Mouse (Mus musculus) 3134 (cell line): ENCODE measurements around the gene Slc35b1.

Experiments
- DNase-seq: peaks from one replicate; pipeline ENCODE4 v3.0.0-alpha.2; 2011; ENCODE audit warnings: low spot score; ENCODE audit not compliant: insufficient read length; ENCODE audit errors: extremely low read depth

The Slc35b1 gene

DNA sequence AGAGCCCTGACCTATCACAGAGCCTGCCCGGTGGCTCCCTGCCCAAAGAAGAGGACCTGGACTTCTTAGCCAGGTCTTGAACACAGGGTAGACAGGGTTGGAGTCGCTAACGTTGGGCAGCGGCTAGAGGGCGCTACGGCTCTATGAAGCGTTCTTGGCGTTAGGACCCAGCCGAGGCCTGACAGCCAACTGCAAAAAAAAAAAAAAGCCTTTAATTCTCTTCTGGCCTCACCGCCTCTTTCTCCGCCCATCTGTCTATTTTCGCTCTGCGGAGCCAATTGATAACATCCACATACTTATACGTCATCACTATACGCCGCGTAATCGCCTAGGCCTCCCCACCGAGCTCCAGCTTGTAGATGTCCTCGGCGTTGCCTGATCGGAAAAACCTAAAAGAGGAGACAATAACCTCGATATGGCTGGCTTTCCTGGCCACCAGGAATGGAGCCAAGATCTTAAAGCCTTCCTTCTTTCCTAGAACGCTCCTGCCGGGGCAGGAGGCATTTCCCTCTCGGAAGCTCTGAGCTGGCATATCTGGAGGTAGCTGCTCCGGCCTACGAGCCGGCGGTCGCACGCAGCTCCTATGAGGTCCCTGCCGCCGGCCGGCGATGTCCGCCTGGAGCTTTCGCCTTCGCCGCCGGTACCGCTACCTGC is at the start of gene Slc35b1:
TSS of gene Slc35b1 (plus strand) at position 374 of the 654 bp plus-strand sequence.
- peak; percentile 93 for DNase-seq

DNA sequence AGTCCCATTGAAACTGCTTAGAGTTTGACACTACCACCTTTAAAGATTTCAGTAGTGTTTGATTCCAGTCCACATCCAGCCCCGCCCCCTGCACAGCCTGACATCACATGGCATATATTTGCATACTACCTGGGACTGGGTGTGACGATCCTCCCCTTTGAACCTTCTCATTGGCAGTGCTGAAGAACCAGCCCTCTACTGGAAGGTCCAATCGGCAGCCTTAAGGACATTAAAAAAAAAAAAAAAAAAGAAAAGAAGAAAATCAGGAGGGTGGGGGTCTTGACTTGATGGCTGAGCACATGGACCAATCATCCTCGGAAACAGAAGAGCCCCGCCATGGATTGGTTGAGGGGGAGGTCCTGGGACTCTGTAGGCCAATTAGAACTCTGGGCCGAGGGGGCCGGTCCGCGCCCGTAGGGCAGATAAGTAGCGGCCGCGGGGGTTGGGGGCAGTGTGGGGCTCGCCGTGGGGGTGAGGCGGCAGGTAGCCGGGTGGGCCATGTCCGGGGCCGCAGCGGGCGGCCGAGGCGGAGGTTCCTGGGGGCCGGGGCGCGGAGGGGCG is 47.8 kb upstream of the Slc35b1 start, which contains the start of gene Fam117a:
TSS of gene Fam117a (plus strand) at position 451 of the 561 bp plus-strand sequence.
- no peak for DNase-seq

- no peak for DNase-seq
These were observed 47.2 kb upstream of the Slc35b1 start for GRCm38 (mm10) chr11:95337129-95337813.

GRCm38 (mm10) chr11:95337846-95338342 is 46.6 kb upstream of the Slc35b1 start:
- no peak for DNase-seq

GRCm38 (mm10) chr11:95339471-95340021 is 44.9 kb upstream of the Slc35b1 start:
- DNase-seq: no peak

- DNase-seq: no peak
These were observed 44.2 kb upstream of the Slc35b1 start for GRCm38 (mm10) chr11:95340259-95340658.

- DNase-seq: no peak
These were observed 43.8 kb upstream of the Slc35b1 start for GRCm38 (mm10) chr11:95340664-95341063.

DNA sequence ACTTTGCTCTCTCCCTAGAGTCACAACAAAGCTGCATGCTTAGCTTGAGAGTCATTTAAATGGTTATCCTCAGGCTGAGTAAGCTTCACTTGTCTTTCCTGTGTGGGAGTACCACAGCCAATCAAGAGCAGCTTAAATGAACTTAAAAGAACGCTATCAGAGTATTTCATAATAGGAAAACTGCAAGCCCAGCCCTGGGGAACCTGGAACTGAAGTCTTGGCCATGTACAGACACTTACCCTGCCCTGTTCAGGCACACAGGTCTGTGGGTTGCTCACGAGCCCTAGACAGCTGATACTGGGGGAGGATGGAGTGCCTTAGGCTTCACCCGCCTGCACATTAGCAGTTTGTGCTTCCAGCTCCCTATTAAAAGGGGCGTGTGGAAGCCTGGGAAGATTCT is 41.3 kb upstream of the Slc35b1 start:
- no peak for DNase-seq

DNA sequence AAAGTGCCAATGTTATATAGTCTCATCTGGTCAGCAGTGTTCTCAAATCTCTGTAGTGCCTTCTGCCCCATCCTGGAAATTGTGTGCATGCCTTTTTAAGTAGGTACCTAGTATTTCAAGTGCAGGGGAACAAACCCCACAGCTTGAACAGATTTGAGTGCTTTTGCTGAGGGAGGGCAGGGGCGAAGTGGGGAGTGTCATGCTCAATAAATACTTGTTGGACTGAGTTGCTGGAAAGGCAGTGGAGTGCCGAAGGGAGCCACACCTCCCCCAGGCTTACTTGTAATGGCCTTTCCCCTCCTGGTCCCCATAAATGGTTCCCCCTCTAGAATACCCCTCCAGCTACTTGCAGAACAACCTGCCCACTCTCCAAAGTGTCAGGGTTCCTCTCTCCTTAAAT is 40.3 kb upstream of the Slc35b1 start:
- DNase-seq: no peak

DNA sequence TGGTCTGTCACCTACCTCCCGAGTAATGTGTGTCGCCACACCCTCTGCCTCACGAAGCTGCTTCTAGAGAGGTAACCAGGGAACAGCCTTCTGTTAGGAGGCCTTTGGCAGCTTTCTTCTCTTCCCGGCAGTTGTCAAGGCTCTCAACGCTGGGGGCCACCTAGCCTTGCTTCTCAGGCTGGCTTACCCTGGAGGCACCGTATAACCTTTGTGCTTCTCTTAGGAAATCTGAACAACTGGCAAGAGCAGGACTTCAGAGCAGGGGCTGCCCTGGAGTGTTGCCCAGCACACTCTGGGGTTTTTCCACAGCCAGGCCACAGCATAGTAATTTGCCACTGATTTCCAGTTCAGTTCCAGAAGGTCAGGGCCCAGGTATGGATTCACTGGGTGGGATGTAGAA is 34.2 kb upstream of the Slc35b1 start:
- DNase-seq: no peak

GRCm38 (mm10) chr11:95350960-95351359 is 33.5 kb upstream of the Slc35b1 start:
- DNase-seq: no peak

- DNase-seq: no peak
These were observed 31.8 kb upstream of the Slc35b1 start for GRCm38 (mm10) chr11:95352686-95353085.

- no peak for DNase-seq
These were observed 31.3 kb upstream of the Slc35b1 start for GRCm38 (mm10) chr11:95353226-95353625.

- no peak for DNase-seq
These were observed 30.1 kb upstream of the Slc35b1 start for GRCm38 (mm10) chr11:95354228-95354944.

GRCm38 (mm10) chr11:95354945-95355660 is 29.4 kb upstream of the Slc35b1 start:
- no peak for DNase-seq

GRCm38 (mm10) chr11:95355661-95356011 is 28.9 kb upstream of the Slc35b1 start:
- DNase-seq: no peak

DNA sequence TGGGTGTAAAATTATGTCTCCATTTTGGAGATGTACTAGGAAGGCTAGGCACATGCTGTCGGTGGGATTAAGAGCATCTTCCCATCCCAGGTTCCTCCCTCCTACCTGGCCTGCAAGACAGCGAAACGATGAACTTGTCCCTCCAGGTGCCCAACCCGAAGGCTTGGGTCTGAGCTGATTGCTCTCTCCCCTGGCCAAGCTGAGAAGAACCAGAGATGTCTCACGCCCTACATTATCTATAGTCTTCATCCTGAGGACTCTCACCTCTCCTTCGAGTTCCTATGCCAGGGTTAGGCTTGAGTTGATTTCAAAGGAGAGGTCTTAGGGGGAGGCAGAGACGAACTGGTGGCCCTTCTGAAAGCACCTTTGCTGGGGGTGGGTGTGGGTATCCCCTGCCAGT is 28.5 kb upstream of the Slc35b1 start:
- no peak for DNase-seq

GRCm38 (mm10) chr11:95356469-95357273 is 27.8 kb upstream of the Slc35b1 start:
- peak; percentile 19 for DNase-seq

GRCm38 (mm10) chr11:95358263-95358662 is 26.2 kb upstream of the Slc35b1 start:
- DNase-seq: no peak
